ENCODE assay signal across 8 mouse cellular contexts in the genomic region with DNA sequence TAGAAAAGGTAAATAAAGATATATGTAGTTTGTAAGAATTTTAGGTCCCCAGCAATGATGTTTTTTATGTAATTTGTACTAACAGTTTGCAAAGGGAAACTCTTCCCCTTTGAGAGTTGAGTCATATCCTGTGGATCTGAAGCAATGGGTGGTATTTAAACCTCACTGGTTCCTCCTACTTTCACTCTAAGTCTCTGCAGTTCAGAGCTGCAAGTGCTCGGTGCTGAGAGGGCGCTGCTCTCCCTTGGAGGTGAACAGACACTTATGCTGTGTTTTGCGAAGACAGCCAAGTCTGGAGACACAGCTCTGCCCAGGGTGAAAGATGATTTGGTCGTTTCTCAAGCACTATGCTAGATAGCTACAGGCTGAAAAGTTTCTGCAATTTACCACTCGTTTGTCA.
A peak's percentile ranks its signal among the peaks of the same experiment; 100 is the strongest.
DNase-seq lines count a peak whose midpoint lies in the region; ATAC-seq and TF ChIP-seq lines count a peak whose summit lies in the region.

No protein-coding gene starts in this region.

- no peak overlapping the region for H3K4me3 ChIP-seq in kidney, embryonic 16.5 days (ENCODE audit: low read length)
- H3K4me3 ChIP-seq in liver, postnatal 0 days (ENCODE audit: low read depth, low read length) = peak overlapping the region; percentile 36
- H3K4me3 ChIP-seq in forebrain, embryonic 11.5 days (ENCODE audit: low read depth, low read length) = no peak overlapping the region

- no peak overlapping the region for H3K4me2 ChIP-seq in kidney, embryonic 16.5 days (replicated peaks; ENCODE audit: low read depth, low read length)
- peak overlapping the region; percentile 42; the same call in 1 of the 2 replicates for H3K4me2 ChIP-seq in liver, postnatal 0 days (ENCODE audit: low read depth, low read length)
- H3K4me2 ChIP-seq in forebrain, embryonic 11.5 days (ENCODE audit: low read depth, low read length, severe bottlenecking) = no peak overlapping the region

- no peaks in the 10 kb centered on the region for H3K36me3 ChIP-seq in kidney, embryonic 16.5 days (ENCODE audit: insufficient read depth, low read length)
- H3K36me3 ChIP-seq in liver, postnatal 0 days (replicated peaks; ENCODE audit: insufficient read depth, low read length) = no peaks in the 10 kb centered on the region
- no peaks in the 10 kb centered on the region for H3K36me3 ChIP-seq in forebrain, embryonic 11.5 days (ENCODE audit: control insufficient read depth, insufficient read depth, low read length)

- no peak overlapping the region for H3K9ac ChIP-seq in kidney, embryonic 16.5 days (replicated peaks; ENCODE audit: low read length)
- H3K9ac ChIP-seq in liver, postnatal 0 days (replicated peaks) = no peak overlapping the region
- no peak overlapping the region for H3K9ac ChIP-seq in forebrain, embryonic 11.5 days (ENCODE audit: low read length)

- peak; percentile 6 for DNase-seq in kidney, adult 9 months
- peak; percentile 20 for DNase-seq in ES-CJ7 (ENCODE audit: low read depth, low spot score)
- peak; percentile 59 for DNase-seq in heart, adult 8-10 months (ENCODE audit: low spot score)
- peak; percentile 49 for DNase-seq in liver, postnatal 0 days
- peak; percentile 7 to 8 for DNase-seq in spleen, postnatal 14 days (ENCODE audit: low spot score in 2 of 2)
- DNase-seq in forebrain, embryonic 11.5 days (ENCODE audit: low spot score) = no peak
- no peak for DNase-seq in neural tube, embryonic 10.5 days (ENCODE audit: extremely low spot score, low spot score)

- WGBS in kidney, embryonic 16.5 days = 43% methylated on average over 5 of the region's 5 CpGs
- 11% methylated on average over 5 of the region's 5 CpGs for WGBS in liver, postnatal 0 days (ENCODE audit: insufficient replicate concordance)
- 52% methylated on average over 5 of the region's 5 CpGs for WGBS in forebrain, embryonic 11.5 days

- H3K9me3 ChIP-seq in kidney, embryonic 16.5 days (ENCODE audit: low read length) = no peaks in the 10 kb centered on the region
- no peaks in the 10 kb centered on the region for H3K9me3 ChIP-seq in liver, postnatal 0 days (ENCODE audit: low read length)
- no peaks in the 10 kb centered on the region for H3K9me3 ChIP-seq in forebrain, embryonic 11.5 days (ENCODE audit: control insufficient read depth, low read length)

- no peak for TF ChIP-seq EP300 in liver, postnatal 0 days (IDR thresholded peaks at IDR 0.05; ENCODE audit: low read depth)

- H3K27ac ChIP-seq in kidney, embryonic 16.5 days (ENCODE audit: low read length) = no peak overlapping the region
- peak overlapping the region; percentile 55; the same call in 1 of the 2 replicates for H3K27ac ChIP-seq in liver, postnatal 0 days (ENCODE audit: low read depth)
- H3K27ac ChIP-seq in forebrain, embryonic 11.5 days (ENCODE audit: low read depth, low read length) = no peak overlapping the region

- no peaks in the 10 kb centered on the region for H3K4me1 ChIP-seq in kidney, embryonic 16.5 days (ENCODE audit: insufficient read depth, low read length)
- H3K4me1 ChIP-seq in liver, postnatal 0 days (ENCODE audit: insufficient read depth) = no peaks in the 10 kb centered on the region
- H3K4me1 ChIP-seq in forebrain, embryonic 11.5 days (replicated peaks; ENCODE audit: control insufficient read depth, insufficient read depth, low read length) = no peaks in the 10 kb centered on the region

- TF ChIP-seq CTCF in liver, postnatal 0 days (IDR thresholded peaks at IDR 0.05; ENCODE audit: low read depth) = peak; percentile 46

- no peak for ATAC-seq in kidney, embryonic 16.5 days (ENCODE audit: low FRiP score, low TSS enrichment)
- ATAC-seq in liver, postnatal 0 days = peak; percentile 78
- ATAC-seq in forebrain, embryonic 11.5 days (replicated peaks; ENCODE audit: low FRiP score) = no peak

- no peaks in the 10 kb centered on the region for H3K27me3 ChIP-seq in kidney, embryonic 16.5 days (ENCODE audit: insufficient read depth, low read length)
- H3K27me3 ChIP-seq in liver, postnatal 0 days (ENCODE audit: insufficient read depth, low read length) = no peaks in the 10 kb centered on the region
- H3K27me3 ChIP-seq in forebrain, embryonic 11.5 days (ENCODE audit: control insufficient read depth, insufficient read depth, low read length) = no peaks in the 10 kb centered on the region

Comparison
In these comparisons a context has a peak if more than half of its experiments do, and no peak if none do; other contexts are left out.
1. DNase-seq: peak in kidney, adult 9 months (single experiment), ES-CJ7 (single experiment), heart, adult 8-10 months (single experiment), liver, postnatal 0 days (single experiment) and spleen, postnatal 14 days (2 of 2); none in forebrain, embryonic 11.5 days (single experiment) and neural tube, embryonic 10.5 days (single experiment).